Mouse (Mus musculus) limb, embryonic 10.5 days (tissue): ENCODE results near the gene Zfp110. TPM values are rescaled to one million over a fixed set of nuclear protein-coding genes. Genes with fewer than 3 reads are reported as not detected.
A peak's percentile ranks its signal among the peaks of the same experiment; 100 is the strongest.
"Not testable (repeated sequence)": the region's sequence is repeated elsewhere in the genome, so short reads cannot be mapped to it uniquely, and the experiment has no call there.

ENCODE experiments used
- DNase-seq: peaks from one replicate; pipeline ENCODE4 v3.0.0-alpha.2; 2017; ENCODE audit warnings: low spot score
- H3K27ac ChIP-seq: fragments of 300-500 bp; sonication (generic); 2 replicates; pipeline ENCODE4 v1.5.1; 2016; ENCODE audit warnings: mild to moderate bottlenecking
- H3K27me3 ChIP-seq: fragments of 300-500 bp; sonication (generic); 2 replicates; pipeline ENCODE4 v1.6.1; 2016; ENCODE audit warnings: low read depth, mild to moderate bottlenecking; ENCODE audit not compliant: poor library complexity, severe bottlenecking
- H3K36me3 ChIP-seq: fragments of 300-500 bp; sonication (generic); 2 replicates; pipeline ENCODE4 v1.6.1; 2016; ENCODE audit warnings: mild to moderate bottlenecking, moderate library complexity
- H3K4me1 ChIP-seq: fragments of 300-500 bp; sonication (generic); 2 replicates; pipeline ENCODE4 v1.6.1; 2016
- H3K4me3 ChIP-seq: fragments of 300-500 bp; sonication (generic); 2 replicates; pipeline ENCODE4 v1.5.1; 2016; ENCODE audit warnings: mild to moderate bottlenecking, moderate library complexity
- H3K9me3 ChIP-seq: fragments of 300-500 bp; sonication (generic); replicated peaks from 2 replicates; pipeline ENCODE4 v1.6.1; 2016; ENCODE audit warnings: mild to moderate bottlenecking
- WGBS: fragments of 180-500 bp; shearing (Covaris S2); methylation state at CpG from one replicate; pipeline ENCODE4 v1.1.7; 2016; 5-methylcytosine and 5-hydroxymethylcytosine counted together
- polyA plus RNA-seq: library from polyadenylated mRNA; unstranded; fragments of >200 nt; fragmentation: Nextera tagmentation; extraction: Ambion mirVana; gene quantifications from 2 replicates; pipeline ENCODE4 v1.2.1, GENCODE M21; 2016

Gene Zfp110
- 30.4 and 32.6 TPM in 2 replicates for polyA plus RNA-seq

GRCm38 (mm10) chr7:12834162-12835120, at the start of gene Zfp110:
TSS of gene Zfp110 (plus strand) at chr7:12834761.
- H3K4me1 ChIP-seq: 0 out of 2 replicates have a peak, but pooled peaks cover 2% of the 10 kb centered on the region
- peak within 1 kb of the TSS; percentile 64 for H3K4me3 ChIP-seq
- H3K9me3 ChIP-seq: peaks cover 12% of the 10 kb centered on the region
- 3% methylated on average over 47 of the region's 47 CpGs for WGBS
- H3K27me3 ChIP-seq: no peaks in the 10 kb centered on the region
- peak within 1 kb of the TSS; percentile 88 for H3K27ac ChIP-seq
- peak; percentile 88 for DNase-seq
- peaks cover 36% of the 10 kb centered on the region for H3K36me3 ChIP-seq

- H3K27me3 ChIP-seq: no peaks in the 10 kb centered on the region
- no peak overlapping the region for H3K27ac ChIP-seq
- no peaks in the 10 kb centered on the region for H3K36me3 ChIP-seq
- no peaks in the 10 kb centered on the region for H3K4me1 ChIP-seq
- whole genome bisulfite sequencing: 83% methylated on average over 6 of the region's 6 CpGs
- no peak for DNase-seq
- no peak overlapping the region for H3K4me3 ChIP-seq
- no peaks in the 10 kb centered on the region for H3K9me3 ChIP-seq
Measured at GRCm38 (mm10) chr7:12787333-12787732, 47.2 kb upstream of the Zfp110 start.

GRCm38 (mm10) chr7:12788025-12788424, 46.5 kb upstream of the Zfp110 start:
- WGBS: 39% methylated on average over 5 of the region's 5 CpGs
- no peaks in the 10 kb centered on the region for H3K4me1 ChIP-seq
- H3K27ac ChIP-seq: no peak overlapping the region
- no peaks in the 10 kb centered on the region for H3K27me3 ChIP-seq
- no peaks in the 10 kb centered on the region for H3K9me3 ChIP-seq
- no peak for DNase-seq
- no peaks in the 10 kb centered on the region for H3K36me3 ChIP-seq
- H3K4me3 ChIP-seq: no peak overlapping the region

- peak; percentile 19 for DNase-seq
- H3K4me3 ChIP-seq, H3K36me3 ChIP-seq, H3K27ac ChIP-seq, H3K27me3 ChIP-seq, H3K4me1 ChIP-seq, H3K9me3 ChIP-seq: not testable (repeated sequence)
- WGBS: 89% methylated on average over 11 of the region's 11 CpGs
Measured at GRCm38 (mm10) chr7:12792624-12793023, 41.9 kb upstream of the Zfp110 start.

- no peaks in the 10 kb centered on the region for H3K27me3 ChIP-seq
- H3K4me1 ChIP-seq: peaks cover 2% of the 10 kb centered on the region; the same call in 1 of the 2 replicates
- 0 out of 2 replicates have a peak, but pooled peaks cover 3% of the 10 kb centered on the region for H3K9me3 ChIP-seq
- H3K36me3 ChIP-seq: peaks cover 9% of the 10 kb centered on the region
- H3K4me3 ChIP-seq: no peak overlapping the region
- no peak overlapping the region for H3K27ac ChIP-seq
- DNase-seq: no peak
- WGBS: 71% methylated on average over 2 of the region's 2 CpGs
Measured at GRCm38 (mm10) chr7:12797971-12798370, 36.6 kb upstream of the Zfp110 start.

- no peak overlapping the region for H3K27ac ChIP-seq
- WGBS: 95% methylated on average over 1 of the region's 1 CpGs
- H3K4me3 ChIP-seq: no peak overlapping the region
- H3K36me3 ChIP-seq: peaks cover 9% of the 10 kb centered on the region
- H3K9me3 ChIP-seq: 0 out of 2 replicates have a peak, but pooled peaks cover 3% of the 10 kb centered on the region
- H3K4me1 ChIP-seq: peaks cover 12% of the 10 kb centered on the region
- no peaks in the 10 kb centered on the region for H3K27me3 ChIP-seq
- DNase-seq: no peak
Measured at GRCm38 (mm10) chr7:12799554-12799953, 35.0 kb upstream of the Zfp110 start.

GRCm38 (mm10) chr7:12802866-12803726, 31.5 kb upstream of the Zfp110 start, which contains the start of gene Zscan18:
TSS of gene Zscan18 (minus strand) at chr7:12803635.
- peak within 1 kb of the TSS; percentile 87 for H3K27ac ChIP-seq
- peaks cover 28% of the 10 kb centered on the region for H3K36me3 ChIP-seq
- H3K4me1 ChIP-seq: peaks cover 12% of the 10 kb centered on the region
- H3K9me3 ChIP-seq: no peaks in the 10 kb centered on the region
- no peaks in the 10 kb centered on the region for H3K27me3 ChIP-seq
- peak; percentile 87 for DNase-seq
- 6% methylated on average over 31 of the region's 31 CpGs for WGBS
- H3K4me3 ChIP-seq: peak within 1 kb of the TSS; percentile 59

GRCm38 (mm10) chr7:12803727-12804071, 30.9 kb upstream of the Zfp110 start:
- H3K36me3 ChIP-seq: peaks cover 31% of the 10 kb centered on the region
- 1% methylated on average over 16 of the region's 16 CpGs for WGBS
- H3K4me3 ChIP-seq: peak overlapping the region; percentile 59
- no peaks in the 10 kb centered on the region for H3K27me3 ChIP-seq
- no peak for DNase-seq
- peak overlapping the region; percentile 87 for H3K27ac ChIP-seq
- H3K9me3 ChIP-seq: no peaks in the 10 kb centered on the region
- H3K4me1 ChIP-seq: peaks cover 12% of the 10 kb centered on the region

- Histone ChIP-seq H3K9me3 (peaks cover 23% of the 10 kb centered on the region), H3K4me3 (no peak overlapping the region), H3K27me3 (no peaks in the 10 kb centered on the region), H3K27ac (no peak overlapping the region), H3K36me3 (peaks cover 64% of the 10 kb centered on the region), H3K4me1 (peaks cover 6% of the 10 kb centered on the region; the same call in 1 of the 2 replicates)
- DNase-seq: no peak
- 97% methylated on average over 8 of the region's 8 CpGs for WGBS
Measured at GRCm38 (mm10) chr7:12815566-12815965, 19.0 kb upstream of the Zfp110 start.

GRCm38 (mm10) chr7:12818521-12819295, 15.9 kb upstream of the Zfp110 start, which contains the start of gene Zfp329:
TSS of gene Zfp329 (minus strand) at chr7:12818858.
- Histone ChIP-seq H3K4me3 (peak within 1 kb of the TSS; percentile 84), H3K27me3 (no peaks in the 10 kb centered on the region), H3K4me1 (peaks cover 6% of the 10 kb centered on the region; the same call in 1 of the 2 replicates), H3K36me3 (peaks cover 33% of the 10 kb centered on the region), H3K9me3 (peaks cover 9% of the 10 kb centered on the region; the same call in 1 of the 2 replicates), H3K27ac (peak within 1 kb of the TSS; percentile 96)
- under 1% methylated on average over 40 of the region's 40 CpGs for WGBS
- peak; percentile 94 for DNase-seq

- Histone ChIP-seq H3K4me1 (0 out of 2 replicates have a peak, but pooled peaks cover 2% of the 10 kb centered on the region), H3K36me3 (peaks cover 44% of the 10 kb centered on the region), H3K27ac (peak overlapping the region; percentile 88), H3K9me3 (peaks cover 15% of the 10 kb centered on the region), H3K27me3 (no peaks in the 10 kb centered on the region), H3K4me3 (peak overlapping the region; percentile 64)
- 43% methylated on average over 13 of the region's 13 CpGs for WGBS
- DNase-seq: peak; percentile 49
Measured at GRCm38 (mm10) chr7:12835193-12835671, 671 bp downstream of the Zfp110 start.

GRCm38 (mm10) chr7:12835779-12836178, 1.2 kb downstream of the Zfp110 start:
- 0 out of 2 replicates have a peak, but pooled peaks cover 2% of the 10 kb centered on the region for H3K4me1 ChIP-seq
- H3K4me3 ChIP-seq: peak overlapping the region; percentile 64
- 99% methylated on average over 4 of the region's 4 CpGs for WGBS
- no peak for DNase-seq
- peaks cover 49% of the 10 kb centered on the region for H3K36me3 ChIP-seq
- peaks cover 21% of the 10 kb centered on the region for H3K9me3 ChIP-seq
- no peaks in the 10 kb centered on the region for H3K27me3 ChIP-seq
- H3K27ac ChIP-seq: no peak overlapping the region
